Mouse (Mus musculus) ES-Bruce4 (cell line): ENCODE results near the gene Specc1. TPM values are rescaled to one million over a fixed set of nuclear protein-coding genes. Genes with fewer than 3 reads are reported as not detected.
A peak's percentile ranks its signal among the peaks of the same experiment; 100 is the strongest.

Source experiments
- H3K27ac ChIP-seq: 2 replicates; pipeline ENCODE4 v1.5.1; 2012; ENCODE audit warnings: low read length, inconsistent platforms; ENCODE audit not compliant: insufficient read depth
- H3K27me3 ChIP-seq: 2 replicates; pipeline ENCODE4 v1.6.1; 2012; ENCODE audit warnings: mild to moderate bottlenecking, low read length, inconsistent platforms; ENCODE audit not compliant: control insufficient read depth, poor library complexity, insufficient read depth, severe bottlenecking
- H3K36me3 ChIP-seq: 2 replicates; pipeline ENCODE4 v1.6.1; 2012; ENCODE audit warnings: inconsistent platforms, mild to moderate bottlenecking, low read length, moderate library complexity; ENCODE audit not compliant: control insufficient read depth, poor library complexity, insufficient read depth, severe bottlenecking
- H3K4me1 ChIP-seq: one replicate; pipeline ENCODE4 v1.8.1; 2011; ENCODE audit warnings: low read length; ENCODE audit not compliant: control insufficient read depth, insufficient read depth
- H3K4me3 ChIP-seq: 2 replicates; pipeline ENCODE4 v1.5.1; 2011; ENCODE audit warnings: low read depth, mild to moderate bottlenecking, low read length
- H3K9ac ChIP-seq: 2 replicates; pipeline ENCODE4 v1.6.1; 2012; ENCODE audit warnings: low read depth, mild to moderate bottlenecking, inconsistent platforms; ENCODE audit not compliant: poor library complexity, severe bottlenecking
- H3K9me3 ChIP-seq: replicated peaks from 2 replicates; pipeline ENCODE4 v1.6.1; 2012; ENCODE audit warnings: mild to moderate bottlenecking, low read length, inconsistent platforms; ENCODE audit not compliant: control insufficient read depth, poor library complexity, insufficient read depth, severe bottlenecking
- CTCF ChIP-seq: IDR thresholded peaks from one replicate; pipeline ENCODE4 v1.8.1; 2011; ENCODE audit warnings: low read depth, low read length
- EP300 ChIP-seq: IDR thresholded peaks from 2 replicates; pipeline ENCODE4 v1.6.1; 2011; ENCODE audit warnings: low read depth, low read length; ENCODE audit not compliant: insufficient read depth
- POLR2A ChIP-seq: IDR thresholded peaks from one replicate; pipeline ENCODE4 v1.8.1; 2011; ENCODE audit warnings: low read length; ENCODE audit not compliant: insufficient read depth
- polyA plus RNA-seq: library from polyadenylated mRNA; stranded (reverse); fragments of >200 nt; gene quantifications from 2 replicates; pipeline ENCODE4 v1.2.4, GENCODE M21; 2011; ENCODE audit warnings: low read depth; ENCODE audit not compliant: missing spikeins, insufficient read depth, insufficient read length

The Specc1 gene
- polyA plus RNA-seq, 1 experiment = 32.1 TPM

DNA sequence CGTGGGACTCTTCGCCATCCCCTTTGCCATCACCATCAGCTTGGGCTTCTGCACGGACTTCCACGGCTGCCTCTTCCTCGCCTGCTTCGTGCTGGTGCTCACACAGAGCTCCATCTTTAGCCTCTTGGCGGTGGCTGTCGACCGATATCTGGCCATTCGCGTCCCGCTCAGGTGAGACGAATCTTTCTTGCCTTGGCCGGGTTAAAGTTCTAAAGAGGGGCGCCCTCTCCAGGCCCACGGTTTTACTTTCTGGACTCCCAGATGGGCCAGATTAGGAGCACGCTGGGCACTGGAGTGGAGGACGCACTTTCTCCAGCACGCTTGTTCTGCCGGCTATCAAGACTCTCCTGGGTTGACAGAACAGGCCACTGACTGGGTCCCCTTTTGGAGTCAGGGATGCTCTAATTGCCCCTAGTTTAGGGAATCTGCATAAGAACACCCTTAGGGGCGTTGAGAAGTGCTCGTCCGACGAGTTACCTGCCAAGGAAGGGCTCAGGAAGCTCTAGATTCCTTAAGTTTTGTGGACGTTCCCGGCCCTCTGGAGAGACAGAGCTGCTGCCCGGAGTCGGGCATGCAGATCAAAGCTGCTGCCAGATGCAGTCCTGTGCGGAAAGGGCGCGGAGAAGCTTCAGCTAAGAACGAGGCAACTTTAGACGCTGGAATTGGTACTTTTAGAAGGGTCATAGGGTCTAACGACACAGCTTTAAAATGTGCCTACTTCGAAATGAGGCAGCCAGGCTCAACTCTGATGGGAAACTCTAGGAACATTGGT lies 292.9 kb downstream of the Specc1 start:
- H3K27me3 ChIP-seq = peaks cover 4% of the 10 kb centered on the region
- peak overlapping the region; percentile 62 for H3K9ac ChIP-seq
- TF ChIP-seq CTCF (peak; percentile 12), EP300 (no peak), POLR2A (no peak)
- H3K27ac ChIP-seq = no peak overlapping the region
- H3K4me3 ChIP-seq = peak overlapping the region; percentile 70
- H3K36me3 ChIP-seq = no peaks in the 10 kb centered on the region
- no peaks in the 10 kb centered on the region for H3K4me1 ChIP-seq
- peaks cover 3% of the 10 kb centered on the region; the same call in 1 of the 2 replicates for H3K9me3 ChIP-seq

DNA sequence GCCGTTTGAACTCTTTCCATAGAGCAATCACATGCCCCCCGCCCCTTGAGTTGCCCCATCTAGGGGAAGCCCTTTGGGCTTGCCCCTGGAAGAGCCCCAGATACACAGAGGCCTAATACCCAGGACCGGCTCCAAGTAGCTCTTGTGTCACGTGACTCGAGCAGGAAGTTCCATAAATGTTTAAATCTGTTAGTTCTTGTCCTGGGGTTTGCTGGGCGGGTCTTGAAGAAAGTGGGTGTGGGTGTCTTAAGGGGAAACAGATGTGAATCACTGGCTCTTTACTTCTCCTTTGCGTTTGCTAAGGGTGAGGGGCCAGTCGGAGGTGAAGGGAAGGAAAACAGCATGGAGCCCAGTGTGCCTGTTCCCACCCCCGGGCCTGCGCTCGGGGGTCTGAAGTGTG lies 294.5 kb downstream of the Specc1 start:
- H3K4me3 ChIP-seq = no peak overlapping the region
- TF ChIP-seq POLR2A = no peak
- no peak for TF ChIP-seq EP300
- TF ChIP-seq CTCF = no peak
- no peaks in the 10 kb centered on the region for H3K9me3 ChIP-seq
- no peaks in the 10 kb centered on the region for H3K4me1 ChIP-seq
- peaks cover 4% of the 10 kb centered on the region for H3K27me3 ChIP-seq
- no peak overlapping the region for H3K27ac ChIP-seq
- H3K9ac ChIP-seq = no peak overlapping the region
- H3K36me3 ChIP-seq = no peaks in the 10 kb centered on the region

DNA sequence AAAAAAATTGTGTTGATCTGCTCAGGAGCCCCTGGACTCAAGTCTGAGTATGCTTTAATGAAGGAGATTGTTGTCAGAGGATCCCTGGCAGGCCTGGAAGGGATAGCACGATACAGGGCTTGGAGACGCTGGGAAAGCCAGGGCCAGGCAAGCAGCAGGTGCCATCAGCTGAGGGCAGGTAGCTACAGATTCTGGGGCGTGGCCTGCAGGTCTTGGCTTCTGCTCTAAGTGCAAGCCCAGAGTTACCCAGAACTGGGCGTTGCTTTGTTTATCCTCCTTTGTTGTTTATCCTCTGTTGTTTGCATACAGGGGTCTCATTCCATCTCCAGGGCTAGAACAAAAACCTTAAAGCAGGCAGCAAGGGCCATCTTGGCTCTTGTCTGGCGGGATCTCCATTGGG lies 296.8 kb downstream of the Specc1 start:
- Histone ChIP-seq H3K9ac (no peak overlapping the region), H3K36me3 (no peaks in the 10 kb centered on the region), H3K27ac (no peak overlapping the region), H3K4me1 (no peaks in the 10 kb centered on the region), H3K9me3 (no peaks in the 10 kb centered on the region), H3K4me3 (no peak overlapping the region), H3K27me3 (peaks cover 4% of the 10 kb centered on the region)
- TF ChIP-seq EP300 = no peak
- no peak for TF ChIP-seq CTCF
- TF ChIP-seq POLR2A = no peak

DNA sequence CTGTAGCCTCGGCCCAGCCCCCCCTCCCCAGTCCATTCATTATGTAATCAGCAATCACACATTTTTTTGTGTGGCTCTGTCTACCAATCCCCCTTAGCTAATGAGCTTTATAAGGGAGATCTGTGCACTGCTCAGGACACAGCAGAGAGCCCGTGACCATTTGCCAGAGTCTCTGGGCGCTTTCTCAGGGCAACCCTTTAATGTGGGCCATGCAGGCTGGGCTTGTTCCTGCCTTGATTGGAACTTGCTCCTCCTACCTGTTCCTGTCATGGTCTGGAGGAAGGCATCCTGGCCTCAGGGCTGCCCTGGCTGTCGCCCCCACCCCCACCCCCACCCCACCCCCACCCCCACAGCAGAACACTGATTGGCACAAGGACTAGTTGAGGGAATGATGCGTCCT lies 302.7 kb downstream of the Specc1 start:
- H3K4me3 ChIP-seq = no peak overlapping the region
- H3K27ac ChIP-seq = no peak overlapping the region
- no peak overlapping the region for H3K9ac ChIP-seq
- no peaks in the 10 kb centered on the region for H3K36me3 ChIP-seq
- TF ChIP-seq POLR2A = no peak
- TF ChIP-seq EP300 = no peak
- TF ChIP-seq CTCF = no peak
- no peaks in the 10 kb centered on the region for H3K27me3 ChIP-seq
- no peaks in the 10 kb centered on the region for H3K9me3 ChIP-seq
- H3K4me1 ChIP-seq = no peaks in the 10 kb centered on the region

DNA sequence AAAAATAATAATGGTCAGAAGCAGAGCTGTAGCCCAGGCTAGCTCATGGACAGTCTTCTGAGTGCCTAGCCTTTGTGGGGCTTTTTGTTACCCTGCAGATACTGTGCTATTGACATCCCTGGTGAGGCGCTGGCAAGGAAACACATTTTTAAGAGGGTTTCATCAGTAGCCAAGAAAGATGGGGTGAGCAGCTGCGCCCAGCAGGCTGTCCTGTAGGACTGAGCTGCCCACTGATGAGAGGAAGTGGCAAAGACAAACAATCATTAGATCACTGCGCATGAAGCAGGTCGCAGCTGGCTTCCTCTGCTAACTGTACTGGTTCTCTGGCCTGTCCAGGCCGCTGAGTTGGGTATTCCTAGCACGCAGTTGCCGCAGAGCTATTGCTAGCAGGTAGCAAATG lies 307.0 kb downstream of the Specc1 start:
- Histone ChIP-seq H3K9me3 (no peaks in the 10 kb centered on the region), H3K36me3 (no peaks in the 10 kb centered on the region), H3K27ac (no peak overlapping the region), H3K4me3 (no peak overlapping the region), H3K4me1 (no peaks in the 10 kb centered on the region), H3K27me3 (no peaks in the 10 kb centered on the region), H3K9ac (no peak overlapping the region)
- TF ChIP-seq EP300 (no peak), POLR2A (no peak), CTCF (no peak)

DNA sequence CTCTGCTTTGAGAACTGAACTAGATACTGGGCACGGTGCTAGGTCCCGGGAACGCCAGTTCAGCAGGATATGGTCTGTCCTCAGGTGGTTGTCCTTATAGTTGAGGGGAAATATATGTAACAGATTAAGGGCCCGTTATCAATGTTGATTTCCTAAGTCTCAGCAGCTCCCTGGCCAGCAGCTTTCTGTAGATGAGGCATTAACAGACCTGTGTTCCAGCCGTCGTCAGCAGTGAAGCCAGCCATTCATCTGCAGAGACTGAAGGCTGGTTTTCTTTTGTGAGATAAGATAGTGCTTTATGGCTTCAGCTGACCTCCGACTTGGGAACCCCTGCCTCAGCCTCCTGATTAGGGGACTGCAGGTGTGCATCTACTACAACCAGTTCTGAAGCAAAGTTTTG lies 307.5 kb downstream of the Specc1 start:
- Histone ChIP-seq H3K27me3 (no peaks in the 10 kb centered on the region), H3K27ac (no peak overlapping the region), H3K36me3 (no peaks in the 10 kb centered on the region), H3K4me3 (no peak overlapping the region), H3K4me1 (no peaks in the 10 kb centered on the region), H3K9me3 (no peaks in the 10 kb centered on the region), H3K9ac (no peak overlapping the region)
- TF ChIP-seq CTCF (no peak), POLR2A (no peak), EP300 (no peak)
